Mouse (Mus musculus) CH12.LX (cell line): ENCODE measurements around the gene Sipa1.

Experiments used
- EP300 ChIP-seq: IDR thresholded peaks from 2 replicates; pipeline ENCODE4 v1.6.1; 2011; ENCODE audit warnings: low read length, improper control_type of control experiment
- MXI1 ChIP-seq: IDR thresholded peaks from 2 replicates; pipeline ENCODE4 v1.6.1; 2011; ENCODE audit warnings: mild to moderate bottlenecking, low read depth, low read length, improper control_type of control experiment
- POLR2A ChIP-seq: IDR thresholded peaks from 2 replicates; pipeline ENCODE4 v1.6.1; 2011; ENCODE audit warnings: low read depth, mild to moderate bottlenecking, improper control_type of control experiment, low read length
- ZMIZ1 ChIP-seq: IDR thresholded peaks from 2 replicates; pipeline ENCODE4 v1.6.1; 2012; ENCODE audit warnings: low read depth, mild to moderate bottlenecking, inconsistent platforms, low read length, improper control_type of control experiment

GRCm38 (mm10) chr19:5710581-5710980 is 47.1 kb upstream of the Sipa1 start:
- TF ChIP-seq ZMIZ1 (no peak), POLR2A (no peak), EP300 (no peak), MXI1 (no peak)
